Comparison of ENCODE assay signal across 19 mouse cellular contexts in the genomic region with DNA sequence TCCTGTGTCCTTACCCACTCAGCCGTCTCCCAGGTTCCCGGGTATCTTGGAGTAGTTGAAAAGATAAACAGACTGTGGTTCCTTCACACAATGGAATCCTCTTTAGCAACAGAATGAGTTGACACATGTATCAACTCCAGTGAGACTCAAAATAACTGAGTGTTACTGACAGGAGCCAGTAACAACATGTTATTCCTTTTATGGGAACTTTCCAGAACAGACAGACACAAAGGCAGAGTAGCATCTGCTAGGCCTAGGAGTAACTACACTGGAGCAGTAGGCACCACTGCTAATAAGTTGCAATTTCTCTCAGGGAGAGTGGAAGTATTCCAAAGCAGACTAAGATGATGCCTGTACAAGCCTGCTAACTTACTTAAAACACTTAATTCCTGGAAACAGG.
DNase-seq lines count a peak whose midpoint lies in the region; ATAC-seq lines count a peak whose summit lies in the region.
"Had no signal": no experiment of that assay in that cellular context is flagged by ENCODE, and none has a peak within 500 bp of the region (broad histone marks: within the 10 kb centered on the region; RNA-seq: fewer than 3 reads in every experiment).

No protein-coding gene starts in this region.

- 17% methylated on average over 2 of the region's 2 CpGs for WGBS in heart, embryonic 11.5 days (ENCODE audit: insufficient replicate concordance)
- WGBS in heart, embryonic 15.5 days: 8% methylated on average over 2 of the region's 2 CpGs

- no peak overlapping the region for H3K4me3 ChIP-seq in heart, embryonic 11.5 days (ENCODE audit: low read depth, low read length)
- H3K4me3 ChIP-seq in heart, embryonic 15.5 days: no peak overlapping the region
- H3K4me3 ChIP-seq: embryonic facial prominence, embryonic 10.5 days; forebrain, embryonic 10.5 days; hindbrain, embryonic 13.5 days had no signal

- no peak; the same call in 1 of the 2 replicates for ATAC-seq in heart, embryonic 11.5 days (replicated peaks; ENCODE audit: insufficient number of reproducible peaks, low FRiP score, low TSS enrichment)
- no peak for ATAC-seq in heart, embryonic 15.5 days (replicated peaks; ENCODE audit: insufficient number of reproducible peaks, insufficient read depth, low FRiP score, low read depth)
- ATAC-seq: activated CD4-positive, CD25-positive, alpha-beta regulatory T cell, adult 4 months; forebrain, embryonic 14.5 days; hindbrain, postnatal 0 days; Patski had no signal

- peak overlapping the region; percentile 82 for H3K27ac ChIP-seq in heart, embryonic 11.5 days (ENCODE audit: low read depth, low read length)
- peak overlapping the region; percentile 55 for H3K27ac ChIP-seq in heart, embryonic 15.5 days
- H3K27ac ChIP-seq: embryonic facial prominence, embryonic 10.5 days; forebrain, embryonic 10.5 days; hindbrain, embryonic 13.5 days; hindbrain, postnatal 0 days had no signal

- intact Hi-C loops in heart, postnatal 36 days (cut with DNase I): no loop called here

- H3K9ac ChIP-seq in heart, embryonic 11.5 days (ENCODE audit: low read depth, low read length): no peak overlapping the region
- no peak overlapping the region for H3K9ac ChIP-seq in heart, embryonic 15.5 days
- H3K9ac ChIP-seq: hindbrain, embryonic 13.5 days had no signal

- H3K36me3 ChIP-seq in heart, embryonic 11.5 days (ENCODE audit: control insufficient read depth, insufficient read depth, low read length): no peaks in the 10 kb centered on the region
- H3K36me3 ChIP-seq in heart, embryonic 15.5 days: no peaks in the 10 kb centered on the region
- H3K36me3 ChIP-seq: embryonic facial prominence, embryonic 10.5 days; forebrain, embryonic 10.5 days; hindbrain, embryonic 13.5 days had no signal

- H3K9me3 ChIP-seq in heart, embryonic 11.5 days (replicated peaks; ENCODE audit: control insufficient read depth, low read length): no peaks in the 10 kb centered on the region
- no peaks in the 10 kb centered on the region for H3K9me3 ChIP-seq in heart, embryonic 15.5 days (replicated peaks)
- H3K9me3 ChIP-seq: embryonic facial prominence, embryonic 10.5 days; forebrain, embryonic 10.5 days; hindbrain, embryonic 13.5 days had no signal

- H3K27me3 ChIP-seq in heart, embryonic 11.5 days (ENCODE audit: control insufficient read depth, insufficient read depth, low read length): no peaks in the 10 kb centered on the region
- H3K27me3 ChIP-seq in heart, embryonic 15.5 days: no peaks in the 10 kb centered on the region
- H3K27me3 ChIP-seq: hindbrain, embryonic 13.5 days had no signal

- H3K4me2 ChIP-seq in heart, embryonic 11.5 days: no peak overlapping the region
- H3K4me2 ChIP-seq in heart, embryonic 15.5 days: no peak overlapping the region
- H3K4me2 ChIP-seq: hindbrain, embryonic 13.5 days had no signal

- no peak for DNase-seq in heart, postnatal 36 days
- no peak for DNase-seq in heart, adult 18-20 months
- peak; percentile 44 for DNase-seq in layer of hippocampus, adult 9-11 months
- DNase-seq in layer of hippocampus, postnatal 25 days (ENCODE audit: extremely low spot score in 1 of 2, low spot score in 1 of 2): no peak
- DNase-seq in gonadal fat pad, adult 2 months (ENCODE audit: low read depth): peak; percentile 54
- DNase-seq: adrenal gland, postnatal 25 days; cerebellum, adult 2 months; cerebellum, postnatal 10 days; gastrocnemius, postnatal 10 days; kidney, adult 18-20 months had no signal

- H3K4me1 ChIP-seq in heart, embryonic 11.5 days (ENCODE audit: control insufficient read depth, insufficient read depth, low read length): peaks cover 2% of the 10 kb centered on the region; the same call in 1 of the 2 replicates
- peaks cover 17% of the 10 kb centered on the region for H3K4me1 ChIP-seq in heart, embryonic 15.5 days (replicated peaks)

Comparison
In these comparisons a context has a peak if more than half of its experiments do, and no peak if none do; other contexts are left out.
1. DNase-seq: peak in layer of hippocampus, adult 9-11 months (single experiment) and gonadal fat pad, adult 2 months (single experiment); none in heart, postnatal 36 days (0 of 2), heart, adult 18-20 months (0 of 2) and layer of hippocampus, postnatal 25 days (0 of 2).